Mouse (Mus musculus) embryo, embryonic 9.5 days (tissue): ENCODE data around the gene Srrt.

Experiments used
- DNase-seq: peaks from one replicate; pipeline ENCODE4 v3.0.0-alpha.2; 2017; ENCODE audit errors: extremely low spot score

Srrt gene

DNA sequence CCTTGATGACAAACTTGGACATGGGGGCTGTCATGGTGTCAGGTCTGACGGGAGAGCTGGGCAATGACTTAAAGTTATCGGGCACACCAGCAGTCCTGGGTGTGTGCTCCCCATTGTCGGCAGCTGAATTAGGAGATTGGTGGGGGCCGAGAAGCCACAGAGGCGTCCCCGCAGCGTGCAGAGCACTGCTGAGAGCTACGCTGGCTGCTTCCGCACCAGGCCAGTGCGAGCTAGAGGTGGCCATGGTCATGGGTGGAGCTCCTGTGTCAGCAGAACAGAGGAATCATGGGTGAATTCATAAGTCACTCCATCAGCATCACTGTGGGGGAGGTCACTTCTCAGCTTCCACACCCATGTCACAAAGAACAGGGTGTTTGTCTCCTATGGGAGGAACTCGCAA lies 42.7 kb downstream of the Srrt start:
- no peak for DNase-seq

DNA sequence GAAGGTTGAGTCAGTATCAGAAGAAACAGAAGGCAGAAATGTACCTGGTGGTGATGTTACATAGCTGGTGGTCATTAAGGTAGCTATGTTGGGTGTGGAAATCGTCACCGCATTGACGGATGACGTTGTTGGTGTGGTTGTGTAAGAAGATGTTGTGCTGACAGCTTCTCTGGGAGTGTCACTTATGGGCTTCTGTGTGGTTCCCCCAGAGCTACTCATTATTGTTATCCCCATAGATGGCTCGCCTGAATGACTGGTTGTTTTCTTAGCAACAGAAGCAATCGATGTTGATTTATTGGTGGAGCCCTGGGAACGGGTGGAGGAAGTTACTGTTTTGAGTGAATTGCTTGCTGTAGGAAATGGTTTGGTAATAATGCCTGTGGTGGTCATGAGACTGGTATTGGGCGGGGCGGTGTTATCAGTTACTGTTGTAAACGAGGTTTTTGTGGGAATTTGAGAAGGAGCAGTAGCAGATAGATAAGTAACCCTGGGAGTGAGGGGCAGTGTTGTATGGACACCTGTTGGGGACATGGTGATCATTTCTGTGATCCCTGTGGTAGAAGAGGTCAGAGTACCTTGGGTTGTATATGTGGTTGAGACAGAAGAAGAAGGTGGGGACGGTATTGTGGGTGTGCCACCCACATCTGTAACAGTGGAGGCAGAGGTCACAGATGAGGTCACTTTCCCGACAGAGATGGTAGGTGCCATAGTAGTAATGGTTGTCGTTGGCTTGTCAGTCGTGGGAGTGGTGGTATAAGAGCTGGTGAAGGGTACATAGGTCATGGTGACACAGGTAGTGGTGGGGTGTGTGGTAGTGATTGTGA lies 43.4 kb downstream of the Srrt start:
- DNase-seq: no peak
